Mouse (Mus musculus): ENCODE measurements at regions not wholly inside any gene's neighbourhood (a gene's known extent, or its start where the extent isn't known, plus 50 kb on each side); places are given as distances from the start of the nearest gene placed in this dataset.

- DNase-seq (ENCODE audit: low spot score in 2 of 2), result no peak
Observed at GRCm38 (mm10) chr4:87718166-87718805, 314.9 kb downstream of the Mllt3 start.

GRCm38 (mm10) chr4:87715212-87715933 lies 317.8 kb downstream of the Mllt3 start:
- DNase-seq (ENCODE audit: low spot score in 2 of 2), result no peak

GRCm38 (mm10) chr4:87712691-87713090 lies 320.5 kb downstream of the Mllt3 start:
- DNase-seq (ENCODE audit: low spot score in 2 of 2), result no peak

GRCm38 (mm10) chr4:87712286-87712685 lies 320.9 kb downstream of the Mllt3 start:
- no peak for DNase-seq (ENCODE audit: low spot score in 2 of 2)

GRCm38 (mm10) chr4:87711185-87711827 lies 321.9 kb downstream of the Mllt3 start:
- no peak for DNase-seq (ENCODE audit: low spot score in 2 of 2)

GRCm38 (mm10) chr4:87708981-87709645 lies 324.1 kb downstream of the Mllt3 start:
- DNase-seq (ENCODE audit: low spot score in 2 of 2), result no peak

- no peak for DNase-seq (ENCODE audit: low spot score in 2 of 2)
Observed at GRCm38 (mm10) chr4:87707386-87707785, 325.8 kb downstream of the Mllt3 start.

- DNase-seq (ENCODE audit: low spot score in 2 of 2), result no peak
Observed at GRCm38 (mm10) chr4:87702834-87703233, 330.3 kb downstream of the Mllt3 start.

- DNase-seq (ENCODE audit: low spot score in 2 of 2), result no peak
Observed at GRCm38 (mm10) chr4:87702290-87702689, 330.9 kb downstream of the Mllt3 start.

GRCm38 (mm10) chr4:87701024-87701423 lies 332.1 kb downstream of the Mllt3 start:
- DNase-seq (ENCODE audit: low spot score in 2 of 2), result no peak

- no peak for DNase-seq (ENCODE audit: low spot score in 2 of 2)
Observed at GRCm38 (mm10) chr4:87700508-87700907, 332.7 kb downstream of the Mllt3 start.

- no peak for DNase-seq (ENCODE audit: low spot score in 2 of 2)
Observed at GRCm38 (mm10) chr4:87699586-87699985, 333.6 kb downstream of the Mllt3 start.

- no peak for DNase-seq (ENCODE audit: low spot score in 2 of 2)
Observed at GRCm38 (mm10) chr4:87698750-87699149, 334.4 kb downstream of the Mllt3 start.

- DNase-seq (ENCODE audit: low spot score in 2 of 2), result no peak
Observed at GRCm38 (mm10) chr4:87696921-87697320, 336.2 kb downstream of the Mllt3 start.

GRCm38 (mm10) chr4:87695811-87696210 lies 337.4 kb downstream of the Mllt3 start:
- no peak for DNase-seq (ENCODE audit: low spot score in 2 of 2)

- no peak for DNase-seq (ENCODE audit: low spot score in 2 of 2)
Observed at GRCm38 (mm10) chr4:87692741-87693140, 340.4 kb downstream of the Mllt3 start.

GRCm38 (mm10) chr4:87684952-87685351 lies 348.2 kb downstream of the Mllt3 start:
- no peak for DNase-seq (ENCODE audit: low spot score in 2 of 2)

- DNase-seq (ENCODE audit: low spot score in 2 of 2), result no peak
Observed at GRCm38 (mm10) chr4:87682783-87683182, 350.4 kb downstream of the Mllt3 start.

- DNase-seq (ENCODE audit: low spot score in 2 of 2), result no peak
Observed at GRCm38 (mm10) chr4:87671101-87671500, 362.1 kb downstream of the Mllt3 start.

- no peak for DNase-seq (ENCODE audit: low spot score in 2 of 2)
Observed at GRCm38 (mm10) chr4:87670167-87670566, 363.0 kb downstream of the Mllt3 start.

GRCm38 (mm10) chr4:87669480-87669879 lies 363.7 kb downstream of the Mllt3 start:
- DNase-seq (ENCODE audit: low spot score in 2 of 2), result no peak

- no peak for DNase-seq (ENCODE audit: low spot score in 2 of 2)
Observed at GRCm38 (mm10) chr4:87668314-87668713, 364.9 kb downstream of the Mllt3 start.

Data from cerebellum, postnatal 4 days (tissue).